Mouse (Mus musculus): ENCODE measurements at regions not wholly inside any gene's neighbourhood (a gene's known extent, or its start where the extent isn't known, plus 50 kb on each side); places are given as distances from the start of the nearest gene placed in this dataset.

DNA sequence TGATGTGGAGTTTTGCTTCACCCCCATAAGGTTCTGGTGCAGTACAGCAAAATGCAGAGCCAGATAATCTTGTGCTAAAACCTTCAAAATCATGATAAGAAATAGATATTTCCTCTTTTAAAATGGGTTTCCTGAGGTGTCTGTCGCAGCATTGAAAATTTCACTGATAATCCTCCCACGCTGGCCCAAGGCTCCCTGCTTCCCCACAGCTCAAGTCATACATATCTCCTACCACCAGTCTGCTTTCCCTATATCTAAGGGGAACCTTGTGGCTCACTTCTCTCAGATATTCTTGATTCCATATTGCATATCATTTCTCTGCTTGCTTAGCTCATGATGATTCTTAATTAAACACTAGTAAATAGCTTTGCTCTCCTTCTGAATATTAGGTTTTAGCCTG, 868.6 kb downstream of the Defb40 start:
- 91% methylated on average over 2 of the region's 2 CpGs for WGBS
- no peak for ATAC-seq (replicated peaks; ENCODE audit: low FRiP score, low read depth)

DNA sequence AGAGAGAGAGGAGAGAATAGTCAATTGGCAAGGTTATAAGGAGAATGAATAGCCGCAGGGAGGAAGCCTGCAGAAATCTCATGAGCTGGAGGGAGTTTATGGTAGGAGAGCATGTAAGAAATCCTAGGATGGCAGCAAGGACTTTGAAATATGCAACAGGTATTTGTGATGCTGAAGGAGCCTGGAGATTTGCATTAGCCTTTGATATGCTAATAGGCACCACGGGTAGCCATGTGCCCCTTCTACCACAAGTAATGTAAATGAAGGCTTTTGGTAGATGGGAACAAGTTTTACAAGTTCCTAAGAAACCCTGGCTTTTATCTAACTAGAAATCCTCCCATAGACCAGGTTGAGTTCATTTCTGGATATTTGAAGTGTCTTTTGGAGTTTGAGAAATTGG, 871.2 kb downstream of the Defb40 start:
- no peaks in the 10 kb centered on the region for H3K9me3 ChIP-seq (replicated peaks; ENCODE audit: low read length)

More for the DNA sequence above, 868.6 kb downstream of the Defb40 start:
- no peaks in the 10 kb centered on the region for H3K4me1 ChIP-seq (replicated peaks; ENCODE audit: insufficient read depth, low read length)
- no peak overlapping the region for H3K27ac ChIP-seq
- no peaks in the 10 kb centered on the region for H3K9me3 ChIP-seq (replicated peaks; ENCODE audit: low read length)
- no peak overlapping the region for H3K4me3 ChIP-seq (replicated peaks; ENCODE audit: low read depth, low read length)
- no peak for TF ChIP-seq CTCF (IDR thresholded peaks at IDR 0.05; ENCODE audit: low read depth)
- no peak for DNase-seq (ENCODE audit: low spot score)
- no peaks in the 10 kb centered on the region for H3K36me3 ChIP-seq (ENCODE audit: insufficient read depth, low read length)
- no peak overlapping the region for H3K4me2 ChIP-seq (ENCODE audit: low read length)
- H3K9ac ChIP-seq (ENCODE audit: low read depth, low read length), result no peak overlapping the region
- no peaks in the 10 kb centered on the region for H3K27me3 ChIP-seq (ENCODE audit: insufficient read depth, low read length)

DNA sequence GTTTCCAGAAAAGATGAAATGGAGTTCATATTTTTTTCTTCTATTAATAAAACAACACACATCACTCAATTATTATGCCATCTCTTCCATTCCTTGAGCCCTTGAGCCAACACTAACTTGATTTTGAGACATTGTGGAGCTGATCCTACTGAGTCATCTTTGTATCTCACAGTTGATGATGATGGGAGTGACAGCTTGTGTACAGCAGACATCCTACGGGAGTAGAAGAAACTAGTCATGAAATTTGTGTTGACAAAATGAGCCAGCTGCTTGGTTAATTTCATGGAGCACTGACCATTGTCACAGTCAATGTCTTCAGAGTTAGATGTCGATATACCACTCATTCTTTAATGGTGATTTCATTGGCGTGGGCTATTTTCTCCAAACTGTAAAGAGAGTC, 912.6 kb downstream of the Defb40 start:
- Histone ChIP-seq H3K4me2 (ENCODE audit: low read length) (no peak overlapping the region), H3K4me3 (replicated peaks; ENCODE audit: low read depth, low read length) (no peak overlapping the region), H3K27ac (no peak overlapping the region), H3K9ac (ENCODE audit: low read depth, low read length) (no peak overlapping the region), H3K9me3 (replicated peaks; ENCODE audit: low read length) (no peaks in the 10 kb centered on the region), H3K4me1 (replicated peaks; ENCODE audit: insufficient read depth, low read length) (no peaks in the 10 kb centered on the region), H3K27me3 (ENCODE audit: insufficient read depth, low read length) (no peaks in the 10 kb centered on the region), H3K36me3 (ENCODE audit: insufficient read depth, low read length) (no peaks in the 10 kb centered on the region)
- 72% methylated on average over 3 of the region's 3 CpGs for WGBS
- DNase-seq (ENCODE audit: low spot score) (no peak), ATAC-seq (replicated peaks; ENCODE audit: low FRiP score, low read depth) (no peak)
- no peak for TF ChIP-seq CTCF (IDR thresholded peaks at IDR 0.05; ENCODE audit: low read depth)

More for the DNA sequence above, 871.2 kb downstream of the Defb40 start:
- Histone ChIP-seq H3K36me3 (ENCODE audit: insufficient read depth, low read length) (no peaks in the 10 kb centered on the region), H3K4me3 (replicated peaks; ENCODE audit: low read depth, low read length) (no peak overlapping the region), H3K9ac (ENCODE audit: low read depth, low read length) (no peak overlapping the region), H3K4me2 (ENCODE audit: low read length) (no peak overlapping the region), H3K4me1 (replicated peaks; ENCODE audit: insufficient read depth, low read length) (no peaks in the 10 kb centered on the region), H3K27ac (no peak overlapping the region), H3K27me3 (ENCODE audit: insufficient read depth, low read length) (no peaks in the 10 kb centered on the region)
- ATAC-seq (replicated peaks; ENCODE audit: low FRiP score, low read depth) (no peak), DNase-seq (ENCODE audit: low spot score) (no peak)
- WGBS, result 29% methylated on average over 2 of the region's 2 CpGs
- no peak for TF ChIP-seq CTCF (IDR thresholded peaks at IDR 0.05; ENCODE audit: low read depth)

DNA sequence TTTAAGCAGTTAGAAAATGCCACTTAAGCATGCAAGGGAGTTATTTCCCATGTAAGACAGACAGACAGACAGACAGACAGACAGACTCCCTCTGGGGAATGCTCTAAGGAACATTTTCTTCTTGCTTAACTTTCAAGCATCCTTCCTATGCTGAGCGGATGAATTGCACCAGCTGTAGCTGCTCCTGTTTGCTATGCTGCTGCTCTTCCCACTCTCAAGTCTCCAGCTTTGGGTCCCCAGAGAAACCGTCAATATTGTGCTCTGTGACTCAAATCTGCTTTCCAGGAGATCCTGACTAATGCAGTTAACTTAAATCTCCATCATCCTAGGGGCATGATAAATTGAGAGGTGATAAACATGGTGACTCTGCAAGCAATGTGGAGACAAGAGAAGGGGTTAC, 918.5 kb downstream of the Defb40 start:
- Histone ChIP-seq H3K36me3 (ENCODE audit: insufficient read depth, low read length) (no peaks in the 10 kb centered on the region), H3K27me3 (ENCODE audit: insufficient read depth, low read length) (no peaks in the 10 kb centered on the region), H3K27ac (no peak overlapping the region), H3K9ac (ENCODE audit: low read depth, low read length) (no peak overlapping the region), H3K4me1 (replicated peaks; ENCODE audit: insufficient read depth, low read length) (no peaks in the 10 kb centered on the region), H3K4me3 (replicated peaks; ENCODE audit: low read depth, low read length) (no peak overlapping the region), H3K4me2 (ENCODE audit: low read length) (no peak overlapping the region), H3K9me3 (replicated peaks; ENCODE audit: low read length) (no peaks in the 10 kb centered on the region)
- no peak for TF ChIP-seq CTCF (IDR thresholded peaks at IDR 0.05; ENCODE audit: low read depth)
- no peak for ATAC-seq (replicated peaks; ENCODE audit: low FRiP score, low read depth)
- DNase-seq (ENCODE audit: low spot score), result no peak
- 76% methylated on average over 2 of the region's 2 CpGs for WGBS

DNA sequence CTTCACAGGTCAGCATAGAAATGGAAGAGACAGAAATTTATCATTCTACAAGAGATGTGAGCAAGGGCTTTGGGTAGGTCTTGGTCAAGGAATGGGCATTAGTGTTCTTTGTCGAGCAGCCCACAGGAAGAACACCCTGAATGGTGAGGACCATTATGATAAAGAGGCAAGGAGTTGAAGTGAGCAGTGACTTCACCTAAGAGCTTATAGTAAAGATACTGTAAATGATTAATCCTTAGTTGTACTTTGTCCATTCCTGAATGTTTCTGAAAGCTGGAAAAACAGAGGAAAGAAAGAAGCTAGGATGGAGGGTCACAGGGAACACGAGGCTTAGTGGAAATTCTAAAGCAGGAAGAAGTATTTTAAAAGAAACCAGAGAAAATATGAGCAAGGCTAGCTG, 956.9 kb downstream of the Defb40 start:
- no peak overlapping the region for H3K9ac ChIP-seq (ENCODE audit: low read depth, low read length)
- DNase-seq (ENCODE audit: low spot score) (no peak), ATAC-seq (replicated peaks; ENCODE audit: low FRiP score, low read depth) (no peak)
- WGBS, result 57% methylated on average over 2 of the region's 2 CpGs
- no peak overlapping the region for H3K4me2 ChIP-seq (ENCODE audit: low read length)
- TF ChIP-seq CTCF (IDR thresholded peaks at IDR 0.05; ENCODE audit: low read depth), result no peak
- H3K9me3 ChIP-seq (replicated peaks; ENCODE audit: low read length), result no peaks in the 10 kb centered on the region
- no peaks in the 10 kb centered on the region for H3K4me1 ChIP-seq (replicated peaks; ENCODE audit: insufficient read depth, low read length)
- no peak overlapping the region for H3K4me3 ChIP-seq (replicated peaks; ENCODE audit: low read depth, low read length)
- H3K27ac ChIP-seq, result no peak overlapping the region
- H3K27me3 ChIP-seq (ENCODE audit: insufficient read depth, low read length), result no peaks in the 10 kb centered on the region
- H3K36me3 ChIP-seq (ENCODE audit: insufficient read depth, low read length), result no peaks in the 10 kb centered on the region

DNA sequence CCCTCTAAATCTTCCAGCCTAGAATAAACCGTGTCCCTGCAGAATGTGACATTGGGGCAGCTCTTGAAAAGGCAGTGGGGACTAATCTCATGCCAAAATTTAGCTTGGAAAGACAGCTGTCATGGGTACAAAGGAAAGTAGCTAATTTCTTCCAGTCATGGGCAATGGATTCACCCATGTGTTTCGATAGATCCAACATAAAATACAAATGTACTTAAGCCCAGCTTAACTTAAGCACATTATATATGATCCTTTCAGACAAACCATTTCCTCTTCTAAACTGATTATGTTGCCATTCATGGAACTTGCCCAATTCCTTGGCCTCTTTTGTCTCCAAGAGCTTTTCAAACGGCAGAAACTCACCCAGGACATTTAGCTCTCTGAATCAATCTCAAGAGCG, 970.5 kb downstream of the Defb40 start:
- no peak overlapping the region for H3K27ac ChIP-seq
- H3K4me1 ChIP-seq (replicated peaks; ENCODE audit: insufficient read depth, low read length), result no peaks in the 10 kb centered on the region
- H3K4me2 ChIP-seq (ENCODE audit: low read length), result no peak overlapping the region
- H3K36me3 ChIP-seq (ENCODE audit: insufficient read depth, low read length), result no peaks in the 10 kb centered on the region
- no peak for TF ChIP-seq CTCF (IDR thresholded peaks at IDR 0.05; ENCODE audit: low read depth)
- 81% methylated on average over 4 of the region's 4 CpGs for WGBS
- no peak overlapping the region for H3K9ac ChIP-seq (ENCODE audit: low read depth, low read length)
- ATAC-seq (replicated peaks; ENCODE audit: low FRiP score, low read depth) (no peak), DNase-seq (ENCODE audit: low spot score) (no peak)
- no peaks in the 10 kb centered on the region for H3K27me3 ChIP-seq (ENCODE audit: insufficient read depth, low read length)
- no peak overlapping the region for H3K4me3 ChIP-seq (replicated peaks; ENCODE audit: low read depth, low read length)
- H3K9me3 ChIP-seq (replicated peaks; ENCODE audit: low read length), result no peaks in the 10 kb centered on the region

DNA sequence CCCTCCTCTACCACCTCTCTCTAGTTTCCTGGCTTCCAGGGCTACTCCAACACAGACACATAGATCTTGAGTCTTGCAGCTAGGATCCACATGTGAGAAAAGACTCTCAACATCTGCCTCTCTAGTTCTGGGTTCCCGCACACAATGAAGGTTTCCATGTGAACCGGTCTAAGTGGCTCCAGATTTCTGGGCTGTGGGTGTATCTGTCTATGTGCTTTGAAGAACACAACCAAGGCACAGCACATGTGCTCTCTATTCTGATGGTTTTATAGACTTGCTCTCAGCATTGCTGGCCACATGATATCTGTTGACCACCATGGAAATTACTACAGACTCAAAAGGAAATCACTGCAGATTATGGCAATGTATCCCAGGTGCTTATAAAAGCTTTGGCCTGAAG, 972.4 kb downstream of the Defb40 start:
- no peak overlapping the region for H3K27ac ChIP-seq
- TF ChIP-seq CTCF (IDR thresholded peaks at IDR 0.05; ENCODE audit: low read depth), result no peak
- H3K9ac ChIP-seq (ENCODE audit: low read depth, low read length), result no peak overlapping the region
- no peak for ATAC-seq (replicated peaks; ENCODE audit: low FRiP score, low read depth)
- no peak for DNase-seq (ENCODE audit: low spot score)
- no peak overlapping the region for H3K4me3 ChIP-seq (replicated peaks; ENCODE audit: low read depth, low read length)
- WGBS, result 94% methylated on average over 2 of the region's 2 CpGs
- H3K4me1 ChIP-seq (replicated peaks; ENCODE audit: insufficient read depth, low read length), result no peaks in the 10 kb centered on the region
- no peaks in the 10 kb centered on the region for H3K36me3 ChIP-seq (ENCODE audit: insufficient read depth, low read length)
- H3K9me3 ChIP-seq (replicated peaks; ENCODE audit: low read length), result no peaks in the 10 kb centered on the region
- H3K4me2 ChIP-seq (ENCODE audit: low read length), result no peak overlapping the region
- no peaks in the 10 kb centered on the region for H3K27me3 ChIP-seq (ENCODE audit: insufficient read depth, low read length)

Data from kidney, postnatal 0 days (tissue).